Mouse (Mus musculus): ENCODE results near the gene Zzz3. TPM values are rescaled to one million over a fixed set of nuclear protein-coding genes. Genes with fewer than 3 reads are reported as not detected.

Gene Zzz3
- total RNA-seq, 2 experiments from 2014 or later, result 35.9 to 37.6 TPM

- DNase-seq, result no peak
These were observed 100.2 kb downstream of the Zzz3 start for GRCm38 (mm10) chr3:152495415-152495898.

GRCm38 (mm10) chr3:152497084-152497483 is 101.8 kb downstream of the Zzz3 start:
- no peak for DNase-seq

- DNase-seq, result no peak
These were observed 102.6 kb downstream of the Zzz3 start for GRCm38 (mm10) chr3:152497842-152498241.

- DNase-seq, result no peak
These were observed 103.9 kb downstream of the Zzz3 start for GRCm38 (mm10) chr3:152498968-152499696.

GRCm38 (mm10) chr3:152507900-152508299 is 112.6 kb downstream of the Zzz3 start:
- no peak for DNase-seq

- no peak for DNase-seq
These were observed 113.2 kb downstream of the Zzz3 start for GRCm38 (mm10) chr3:152508419-152508993.

- DNase-seq, result no peak
These were observed 114.0 kb downstream of the Zzz3 start for GRCm38 (mm10) chr3:152509268-152509667.

Other genes starting within 250 kb of the Zzz3 start
- gene Gipc2, start 229.2 kb upstream of the Zzz3 start, total RNA-seq (2021), result 1 to 10 TPM in 1 of 2 experiments, under 1 TPM in 1; 0.94 to 1.7 TPM
- 10 to 100 TPM; 41.2 to 41.6 TPM for gene Dnajb4, start 185.2 kb upstream of the Zzz3 start, total RNA-seq (2021)
- gene Fubp1, start 185.1 kb upstream of the Zzz3 start, total RNA-seq (2021), result 100 to 1,000 TPM; 101 to 147 TPM
- 10 to 100 TPM in 1 of 2 experiments, 1 to 10 TPM in 1; 8.6 to 30.7 TPM for gene Nexn, start 129.1 kb upstream of the Zzz3 start, total RNA-seq (2021)
- 10 to 100 TPM; 11.3 to 11.8 TPM for gene Miga1, start 55.1 kb upstream of the Zzz3 start, total RNA-seq (2021)
- 10 to 100 TPM; 65.4 to 80.7 TPM for gene Usp33, start 49.0 kb upstream of the Zzz3 start, total RNA-seq (2021)

All from adrenal gland, postnatal 10 days (tissue).